Mouse (Mus musculus) heart, adult 2 months (tissue): ENCODE data around the gene Zc3h12a. TPM values are rescaled to one million over a fixed set of nuclear protein-coding genes. Genes with fewer than 3 reads are reported as not detected.

ENCODE experiments used
- DNase-seq, 2 experiments: peaks; one replicate each; pipeline ENCODE4 v3.0.0; 2021
- H3K27ac ChIP-seq: fragments of 200-600 bp; 2 replicates; pipeline ENCODE4 v1.8.1; 2022
- H3K27me3 ChIP-seq: fragments of 200-500 bp; 2 replicates; pipeline ENCODE4 v1.6.1; 2012; ENCODE audit warnings: mild to moderate bottlenecking, low read length, inconsistent platforms, mixed read lengths; ENCODE audit not compliant: control insufficient read depth, insufficient read depth
- H3K36me3 ChIP-seq: fragments of 200-500 bp; 2 replicates; pipeline ENCODE4 v1.6.1; 2012; ENCODE audit warnings: low read length, inconsistent platforms; ENCODE audit not compliant: control insufficient read depth, insufficient read depth
- H3K4me1 ChIP-seq: fragments of 200-500 bp; 2 replicates; pipeline ENCODE4 v1.6.1; 2011; ENCODE audit warnings: low read length; ENCODE audit not compliant: control insufficient read depth, insufficient read depth
- H3K4me3 ChIP-seq: fragments of 200-600 bp; 2 replicates; pipeline ENCODE4 v1.8.1; 2022
- H3K79me2 ChIP-seq: fragments of 200-500 bp; replicated peaks from 2 replicates; pipeline ENCODE4 v1.6.1; 2012; ENCODE audit warnings: mild to moderate bottlenecking, inconsistent platforms, low read length, moderate library complexity, mixed read lengths; ENCODE audit not compliant: control insufficient read depth, insufficient read depth
- H3K9ac ChIP-seq: fragments of 200-500 bp; 2 replicates; pipeline ENCODE4 v1.6.1; 2012; ENCODE audit warnings: low read depth, mild to moderate bottlenecking, control low read depth, inconsistent platforms, low read length, mixed read lengths
- CTCF ChIP-seq: fragments of 200-600 bp; IDR thresholded peaks from 2 replicates; pipeline ENCODE4 v1.8.1; 2022; ENCODE audit warnings: antibody characterized with exemption, mild to moderate bottlenecking, moderate library complexity
- EP300 ChIP-seq: fragments of 200-500 bp; IDR thresholded peaks from 2 replicates; pipeline ENCODE4 v1.6.1; 2011; ENCODE audit warnings: low read depth, low read length, control low read depth; ENCODE audit not compliant: insufficient read depth
- POLR2A ChIP-seq: fragments of 200-500 bp; IDR thresholded peaks from 2 replicates; pipeline ENCODE4 v1.6.1; 2011; ENCODE audit warnings: mild to moderate bottlenecking, low read depth, low read length, control low read depth; ENCODE audit not compliant: insufficient read depth
- WGBS: fragments of 180-500 bp; shearing (Covaris S2); methylation state at CpG from one replicate; pipeline ENCODE4 v1.1.7; 2018; 5-methylcytosine and 5-hydroxymethylcytosine counted together
- intact Hi-C: fragments of 180-260 bp; cut with DNase I; formaldehyde crosslinking; loops from one replicate; pipeline ENCODE4 v1.15.1; 2025
- polyA plus RNA-seq: library from polyadenylated mRNA; depleted of rRNA; stranded (reverse); fragments of >200 nt; gene quantifications from 2 replicates; pipeline ENCODE4 v1.2.3, GENCODE M21; 2012
- total RNA-seq, 2 experiments: library from RNA; stranded (reverse); gene quantifications; 2 replicates each; pipeline ENCODE4 v1.2.3; 2021

Gene Zc3h12a
- total and polyA plus RNA-seq, 3 experiments, result 3.0 to 5.0 (median 4.8) TPM

DNA sequence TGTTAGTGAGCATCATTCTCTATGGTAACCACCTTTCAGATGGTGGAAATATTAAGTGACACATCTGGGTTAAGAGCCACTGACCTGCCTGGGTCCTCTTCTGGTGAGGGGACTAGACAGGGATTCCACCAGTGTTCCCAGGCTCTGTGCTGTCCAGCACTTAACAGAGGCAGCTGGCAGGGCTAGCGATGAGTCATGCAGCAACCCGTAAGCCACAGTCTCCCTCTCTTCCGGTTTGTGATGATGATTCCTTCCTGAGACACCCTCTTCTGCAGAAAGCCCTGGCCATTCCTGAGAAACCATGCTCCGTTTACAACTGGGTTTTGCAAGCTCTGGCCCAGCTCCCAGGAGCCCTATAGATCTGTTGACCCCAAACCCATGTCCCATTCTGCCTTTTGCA lies 3.9 kb upstream of the Zc3h12a start:
- Histone ChIP-seq H3K9ac (no peak overlapping the region), H3K79me2 (no peaks in the 10 kb centered on the region), H3K27me3 (no peaks in the 10 kb centered on the region), H3K4me1 (peaks cover 11% of the 10 kb centered on the region), H3K36me3 (no peaks in the 10 kb centered on the region), H3K4me3 (no peak overlapping the region), H3K27ac (no peak overlapping the region)
- TF ChIP-seq POLR2A (no peak), EP300 (no peak), CTCF (no peak)
- intact Hi-C loops, result no loop called here
- 12% methylated on average over 4 of the region's 4 CpGs for WGBS
- peak; percentile 53 to 65 for DNase-seq

DNA sequence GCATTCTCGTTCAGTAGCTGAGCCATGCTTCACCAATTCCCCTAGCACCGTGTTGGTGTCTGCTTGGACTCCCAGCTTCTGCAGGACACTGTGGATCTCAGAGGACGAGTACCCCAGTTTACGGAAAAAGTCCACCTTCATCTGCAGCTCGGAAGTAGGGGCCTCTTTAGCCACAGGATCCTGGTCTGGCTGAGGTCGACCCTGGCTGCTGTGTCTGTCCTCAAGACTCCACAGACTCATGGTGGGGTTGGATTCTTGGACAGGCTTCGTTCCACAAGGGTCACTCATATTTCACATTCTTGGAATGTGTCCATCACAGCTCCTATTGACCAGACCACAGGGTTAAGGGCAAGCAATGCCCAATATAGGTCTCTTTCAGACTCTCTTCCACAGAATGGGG lies 879 bp downstream of the Zc3h12a start:
- Histone ChIP-seq H3K4me1 (peaks cover 39% of the 10 kb centered on the region), H3K27me3 (no peaks in the 10 kb centered on the region), H3K9ac (peak overlapping the region; percentile 92), H3K79me2 (no peaks in the 10 kb centered on the region), H3K4me3 (peak overlapping the region; percentile 73), H3K27ac (peak overlapping the region; percentile 98), H3K36me3 (no peaks in the 10 kb centered on the region; the same call in 1 of the 2 replicates)
- intact Hi-C loops, result no loop called here
- no peak for DNase-seq
- 68% methylated on average over 7 of the region's 7 CpGs for WGBS
- no peak for TF ChIP-seq EP300
- TF ChIP-seq CTCF, result no peak
- TF ChIP-seq POLR2A, result no peak

DNA sequence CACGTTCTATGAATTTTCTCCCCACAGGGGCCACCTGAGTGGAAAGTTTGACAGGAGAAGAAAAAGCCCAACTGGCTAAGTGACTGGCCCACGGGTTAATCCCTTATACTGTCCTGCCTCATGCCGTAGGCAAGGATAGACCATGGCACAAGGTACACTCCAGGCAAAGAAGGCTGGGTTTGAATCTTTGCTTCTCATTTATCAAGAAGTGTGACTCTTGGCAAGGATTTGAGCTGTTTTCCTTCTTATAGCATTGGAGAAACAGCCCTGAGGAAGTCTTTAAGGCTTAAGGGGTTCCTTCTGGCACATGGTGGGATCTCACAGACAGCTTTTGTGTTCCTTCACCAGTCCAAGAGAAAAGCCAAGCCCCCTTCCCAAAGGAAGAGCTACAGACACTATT lies 1.5 kb downstream of the Zc3h12a start:
- H3K9ac ChIP-seq, result no peak overlapping the region
- H3K36me3 ChIP-seq, result no peaks in the 10 kb centered on the region; the same call in 1 of the 2 replicates
- no peaks in the 10 kb centered on the region for H3K79me2 ChIP-seq
- peak overlapping the region; percentile 59; the same call in 1 of the 2 replicates for H3K27ac ChIP-seq
- intact Hi-C loops, result no loop called here
- DNase-seq, result no peak
- WGBS, result 83% methylated on average over 3 of the region's 3 CpGs
- H3K27me3 ChIP-seq, result no peaks in the 10 kb centered on the region
- peaks cover 37% of the 10 kb centered on the region for H3K4me1 ChIP-seq
- H3K4me3 ChIP-seq, result no peak overlapping the region
- TF ChIP-seq POLR2A (no peak), CTCF (no peak), EP300 (no peak)

DNA sequence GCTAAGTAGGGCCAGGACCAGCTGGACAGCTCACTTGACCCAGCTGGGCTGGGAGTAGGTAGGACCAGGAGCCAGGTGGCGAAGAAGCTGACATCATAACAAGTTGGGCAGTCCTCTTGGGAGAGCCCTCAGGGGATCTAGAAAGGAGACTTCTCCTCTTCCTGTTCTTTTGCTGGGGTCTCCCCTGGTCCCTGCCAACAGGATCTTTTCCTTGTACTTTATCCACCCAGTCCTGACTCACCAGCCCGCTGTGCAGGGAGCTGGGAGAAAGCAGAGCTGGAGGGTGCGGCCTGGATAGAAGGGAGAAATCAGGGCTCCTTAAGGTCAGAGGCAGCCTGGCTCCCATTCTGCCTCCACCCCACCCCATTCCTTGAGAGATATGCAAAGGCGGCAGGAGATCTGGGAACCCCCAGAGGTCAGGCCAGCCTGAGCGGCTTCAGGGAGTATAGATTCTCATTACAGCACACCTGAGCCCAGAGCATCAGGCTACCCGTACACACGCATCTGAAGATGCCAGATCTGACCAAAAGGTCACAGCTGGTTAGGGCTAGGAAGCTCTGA lies 2.2 kb downstream of the Zc3h12a start:
- H3K4me1 ChIP-seq, result peaks cover 35% of the 10 kb centered on the region
- H3K4me3 ChIP-seq, result no peak overlapping the region
- no peaks in the 10 kb centered on the region for H3K79me2 ChIP-seq
- peak in 1 of 2 experiments; percentile 45 for DNase-seq
- TF ChIP-seq EP300 (no peak), CTCF (no peak), POLR2A (no peak)
- no peaks in the 10 kb centered on the region; the same call in 1 of the 2 replicates for H3K36me3 ChIP-seq
- intact Hi-C loops, result no loop called here
- H3K27ac ChIP-seq, result peak overlapping the region; percentile 59
- H3K27me3 ChIP-seq, result no peaks in the 10 kb centered on the region
- WGBS, result 69% methylated on average over 7 of the region's 7 CpGs
- no peak overlapping the region for H3K9ac ChIP-seq

DNA sequence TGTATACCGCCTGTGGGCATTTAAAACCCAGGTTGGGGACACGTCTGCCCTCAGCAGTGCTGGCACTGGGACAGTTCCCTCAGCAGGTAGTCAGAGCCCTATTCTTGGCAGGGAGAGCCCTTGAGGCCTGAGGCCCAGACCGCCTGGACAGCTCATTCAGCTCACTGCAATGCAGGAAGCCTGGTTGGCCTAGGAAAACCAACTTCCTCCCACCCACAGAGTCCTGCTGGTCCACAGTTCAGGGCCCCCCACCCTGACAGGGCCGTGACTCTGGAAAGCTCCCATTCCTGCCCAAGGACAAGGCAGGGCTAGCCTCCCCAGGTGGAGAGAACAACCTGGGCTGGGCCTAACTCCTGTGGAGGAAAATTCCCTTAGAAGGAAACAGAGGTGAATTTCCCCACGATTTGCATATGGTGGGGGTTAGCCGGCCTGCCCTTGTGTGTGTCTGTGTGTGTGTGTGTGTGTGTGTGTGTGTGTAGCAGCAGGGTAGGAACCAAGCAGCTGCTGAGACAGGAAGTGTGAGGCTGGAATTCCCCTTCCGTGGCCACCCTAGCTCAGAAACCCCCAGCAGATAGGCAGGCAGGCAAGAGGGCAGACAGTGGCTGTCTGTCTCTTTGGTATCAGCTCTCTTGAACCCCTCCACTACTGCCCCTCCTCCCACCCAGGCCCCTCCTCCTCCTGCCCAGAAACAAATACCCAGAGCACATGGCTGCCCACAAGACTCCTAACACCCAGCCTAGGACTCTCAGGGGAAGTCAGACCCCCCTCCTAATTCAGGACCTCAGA lies 3.0 kb downstream of the Zc3h12a start:
- no peak for TF ChIP-seq EP300
- no peak for TF ChIP-seq CTCF
- TF ChIP-seq POLR2A, result no peak
- 35% methylated on average over 7 of the region's 7 CpGs for WGBS
- Histone ChIP-seq H3K4me3 (no peak overlapping the region), H3K9ac (peak overlapping the region; percentile 13), H3K27ac (peak overlapping the region; percentile 61), H3K79me2 (no peaks in the 10 kb centered on the region), H3K36me3 (no peaks in the 10 kb centered on the region; the same call in 1 of the 2 replicates), H3K4me1 (peaks cover 35% of the 10 kb centered on the region), H3K27me3 (no peaks in the 10 kb centered on the region)
- peak; percentile 54 to 75 for DNase-seq
- intact Hi-C loops, result no loop called here

DNA sequence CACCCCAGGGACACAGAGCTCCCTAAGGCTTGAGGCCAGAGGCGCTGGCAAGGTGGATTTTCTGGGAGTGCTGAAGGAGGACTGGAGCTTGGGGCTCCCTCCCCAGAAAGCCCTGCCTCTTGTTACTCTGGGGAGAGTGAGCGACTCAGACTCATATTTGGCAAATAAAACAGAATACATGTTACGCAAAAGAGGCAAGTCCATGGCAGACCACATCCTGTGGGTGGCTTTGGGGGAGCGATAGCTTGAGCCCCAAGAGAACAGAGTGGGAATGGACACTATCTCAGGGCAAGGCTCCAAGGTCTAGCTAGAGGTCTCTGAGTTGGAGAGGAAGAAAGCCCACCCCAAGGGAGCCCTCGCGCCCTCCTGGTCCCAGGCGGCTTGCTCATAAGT lies 4.4 kb downstream of the Zc3h12a start:
- Histone ChIP-seq H3K4me1 (peaks cover 35% of the 10 kb centered on the region), H3K27me3 (no peaks in the 10 kb centered on the region), H3K27ac (peak overlapping the region; percentile 82), H3K9ac (peak overlapping the region; percentile 3; the same call in 1 of the 2 replicates), H3K36me3 (no peaks in the 10 kb centered on the region; the same call in 1 of the 2 replicates), H3K79me2 (no peaks in the 10 kb centered on the region), H3K4me3 (peak overlapping the region; percentile 31; the same call in 1 of the 2 replicates)
- intact Hi-C loops, result loop anchor here (2.0 kb wide), 1 partner anchor 38 kb away; the partner anchor contains the start of gene Meaf6
- WGBS, result 54% methylated on average over 7 of the region's 7 CpGs
- TF ChIP-seq EP300 (0 out of 2 replicates have a peak, but pooled peaks have one; percentile 4), POLR2A (no peak), CTCF (no peak)
- DNase-seq, result peak; percentile 59 to 80
